Mouse (Mus musculus) forebrain, embryonic 15.5 days (tissue): ENCODE results near the gene Ifit3b. TPM values are rescaled to one million over a fixed set of nuclear protein-coding genes. Genes with fewer than 3 reads are reported as not detected.
"Not testable (repeated sequence)": the region's sequence is repeated elsewhere in the genome, so short reads cannot be mapped to it uniquely, and the experiment has no call there.

Experiments used
- ATAC-seq: fragments of 200-750 bp; cut with Nextera tagmentation; replicated peaks from 2 replicates; pipeline ENCODE4 v1.8.0; 2017; ENCODE audit warnings: mild to moderate bottlenecking, moderate TSS enrichment, moderate library complexity
- H3K27ac ChIP-seq: fragments of 300-500 bp; sonication (generic); replicated peaks from 2 replicates; pipeline ENCODE4 v1.5.1; 2015; ENCODE audit warnings: mild to moderate bottlenecking, inconsistent platforms
- H3K27me3 ChIP-seq: fragments of 300-500 bp; sonication (generic); 2 replicates; pipeline ENCODE4 v1.6.1; 2015; ENCODE audit warnings: inconsistent platforms
- H3K36me3 ChIP-seq: fragments of 300-500 bp; sonication (generic); 2 replicates; pipeline ENCODE4 v1.6.1; 2015; ENCODE audit warnings: mild to moderate bottlenecking, inconsistent platforms
- H3K4me1 ChIP-seq: fragments of 300-500 bp; sonication (generic); 2 replicates; pipeline ENCODE4 v1.6.1; 2015; ENCODE audit warnings: inconsistent platforms
- H3K4me2 ChIP-seq: fragments of 300-500 bp; sonication (generic); replicated peaks from 2 replicates; pipeline ENCODE4 v1.6.1; 2015; ENCODE audit warnings: mild to moderate bottlenecking, inconsistent platforms
- H3K4me3 ChIP-seq: fragments of 300-500 bp; sonication (generic); 2 replicates; pipeline ENCODE4 v1.5.1; 2015; ENCODE audit warnings: mild to moderate bottlenecking, inconsistent platforms
- H3K9ac ChIP-seq: fragments of 300-500 bp; sonication (generic); replicated peaks from 2 replicates; pipeline ENCODE4 v1.6.1; 2015; ENCODE audit warnings: mild to moderate bottlenecking, inconsistent platforms
- H3K9me3 ChIP-seq: fragments of 300-500 bp; sonication (generic); 2 replicates; pipeline ENCODE4 v1.6.1; 2016; ENCODE audit warnings: inconsistent platforms
- WGBS: fragments of 180-500 bp; shearing (Covaris S2); methylation state at CpG from one replicate; pipeline ENCODE4 v1.1.7; 2015; ENCODE audit warnings: mixed read lengths; 5-methylcytosine and 5-hydroxymethylcytosine counted together
- polyA plus RNA-seq: library from polyadenylated mRNA; unstranded; fragments of >200 nt; fragmentation: Nextera tagmentation; extraction: Ambion mirVana; gene quantifications from 2 replicates; pipeline ENCODE4 v1.2.1, GENCODE M21; 2015

The Ifit3b gene
- polyA plus RNA-seq, 1 experiment from 2014 or later = 0.13 TPM

DNA sequence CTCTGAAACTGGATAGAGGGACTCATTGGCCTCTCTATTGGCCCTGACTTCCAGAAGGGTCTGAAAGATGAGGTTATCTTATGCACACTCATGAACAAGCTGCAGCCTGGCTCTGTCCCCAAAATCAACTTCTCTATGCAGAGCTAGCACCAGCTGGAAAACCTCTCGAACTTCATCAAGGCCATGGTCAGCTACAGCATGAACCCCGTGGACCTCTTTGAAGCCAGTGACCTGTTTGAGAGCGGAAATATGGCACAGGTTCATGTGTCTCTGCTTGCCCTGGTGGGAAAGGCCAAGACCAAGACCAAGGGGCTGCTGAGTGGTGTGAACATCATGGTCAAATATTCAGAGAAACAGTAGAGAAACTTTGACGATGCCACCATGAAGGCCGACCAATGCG is 16.0 kb downstream of the Ifit3b start:
- Histone ChIP-seq H3K9ac (no peak overlapping the region), H3K36me3 (no peaks in the 10 kb centered on the region), H3K4me2 (no peak overlapping the region), H3K4me3 (no peak overlapping the region), H3K27me3 (no peaks in the 10 kb centered on the region), H3K4me1 (no peaks in the 10 kb centered on the region), H3K27ac (no peak overlapping the region), H3K9me3 (no peaks in the 10 kb centered on the region)
- no peak for ATAC-seq
- 96% methylated on average over 6 of the region's 6 CpGs for WGBS

DNA sequence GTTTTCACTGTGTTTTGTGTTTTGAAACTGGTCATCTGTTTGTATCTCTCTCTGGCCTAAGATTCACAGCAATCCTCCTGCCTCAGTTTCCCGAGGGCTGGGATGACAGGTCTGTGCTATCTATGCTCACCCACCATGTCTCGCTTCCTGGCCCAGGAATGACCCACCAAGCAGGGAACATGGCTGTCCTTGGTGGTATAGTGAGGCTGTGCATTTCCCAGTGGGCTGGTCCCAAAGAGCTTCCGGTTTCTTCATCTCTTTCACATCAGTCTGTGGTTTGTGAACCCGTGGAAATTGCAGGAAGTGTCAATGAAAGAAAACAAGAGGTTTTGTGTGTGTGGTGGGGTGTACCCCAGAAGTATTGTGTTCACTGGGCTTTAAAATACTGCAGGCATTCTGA is 16.9 kb downstream of the Ifit3b start:
- Histone ChIP-seq H3K27ac (no peak overlapping the region), H3K36me3 (no peaks in the 10 kb centered on the region), H3K4me2 (no peak overlapping the region), H3K4me3 (no peak overlapping the region), H3K27me3 (no peaks in the 10 kb centered on the region), H3K9me3 (no peaks in the 10 kb centered on the region), H3K4me1 (no peaks in the 10 kb centered on the region), H3K9ac (no peak overlapping the region)
- 84% methylated on average over 4 of the region's 4 CpGs for WGBS
- no peak for ATAC-seq

DNA sequence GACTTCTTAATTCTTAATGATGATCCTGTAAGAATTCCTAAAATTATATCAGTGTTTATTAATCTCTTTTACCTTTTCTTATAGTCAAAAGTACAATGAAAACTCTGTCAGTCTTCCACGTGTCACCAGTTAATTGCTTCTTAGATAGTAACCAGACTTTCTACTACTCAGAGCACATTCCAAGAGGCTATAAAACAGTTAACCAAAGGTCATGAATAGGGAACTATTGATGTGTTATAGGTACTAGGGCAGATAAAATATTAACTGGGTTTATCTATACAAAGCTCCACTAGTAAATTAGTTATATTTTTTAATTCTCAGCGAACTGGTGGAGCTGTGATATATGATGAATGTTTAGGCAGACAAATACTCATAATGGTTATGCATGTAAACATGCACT is 19.7 kb downstream of the Ifit3b start:
- H3K36me3 ChIP-seq = no peaks in the 10 kb centered on the region
- H3K4me3 ChIP-seq = no peak overlapping the region
- H3K4me2 ChIP-seq = no peak overlapping the region
- no peaks in the 10 kb centered on the region for H3K4me1 ChIP-seq
- no peak for ATAC-seq
- no peaks in the 10 kb centered on the region for H3K9me3 ChIP-seq
- H3K9ac ChIP-seq = no peak overlapping the region
- no peak overlapping the region for H3K27ac ChIP-seq
- no peaks in the 10 kb centered on the region for H3K27me3 ChIP-seq
- 78% methylated on average over 2 of the region's 2 CpGs for WGBS

DNA sequence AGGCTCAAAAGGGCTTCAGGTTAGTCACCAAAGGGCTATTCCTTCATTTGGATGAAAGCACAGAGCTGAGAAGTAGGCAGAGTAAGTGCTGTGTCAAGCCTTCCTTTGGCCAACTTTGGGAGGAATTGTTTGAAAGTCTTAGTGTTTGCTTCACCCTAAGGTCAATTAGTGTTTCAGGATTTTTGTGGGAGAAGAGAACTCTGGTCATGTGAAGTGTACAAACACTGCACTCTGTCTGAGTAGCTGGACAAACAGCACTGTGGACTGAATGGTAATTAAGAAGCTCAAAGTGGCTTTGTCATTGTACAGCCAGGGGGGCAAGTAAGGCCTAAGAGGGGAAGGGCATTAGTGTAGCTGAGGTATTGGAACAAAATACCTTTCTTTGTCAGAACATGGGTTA is 23.7 kb downstream of the Ifit3b start:
- Histone ChIP-seq H3K4me3 (no peak overlapping the region), H3K36me3 (no peaks in the 10 kb centered on the region), H3K9me3 (no peaks in the 10 kb centered on the region), H3K27me3 (no peaks in the 10 kb centered on the region), H3K9ac (no peak overlapping the region), H3K27ac (no peak overlapping the region), H3K4me1 (no peaks in the 10 kb centered on the region), H3K4me2 (no peak overlapping the region)
- no peak for ATAC-seq

DNA sequence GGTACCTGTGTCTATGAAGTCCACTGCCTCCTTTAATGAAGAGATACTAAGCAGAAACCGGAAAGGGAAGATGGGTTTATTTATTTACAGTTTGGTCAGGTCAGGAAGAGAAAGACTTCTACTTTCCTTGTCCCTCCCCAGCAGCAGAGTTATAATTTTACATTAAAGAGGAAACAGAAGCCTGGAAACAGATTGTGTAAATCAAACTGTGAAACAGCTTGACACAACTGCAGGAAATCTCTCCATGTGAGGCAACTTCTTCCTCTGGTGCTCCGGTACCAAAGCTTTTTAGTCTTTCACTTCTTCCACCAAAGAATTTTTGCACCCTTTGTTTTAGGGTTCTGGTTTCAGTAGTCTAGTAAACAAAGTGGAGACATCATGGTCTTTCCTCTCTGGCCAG is 25.7 kb downstream of the Ifit3b start:
- no peak overlapping the region for H3K4me3 ChIP-seq
- 78% methylated on average over 2 of the region's 2 CpGs for WGBS

DNA sequence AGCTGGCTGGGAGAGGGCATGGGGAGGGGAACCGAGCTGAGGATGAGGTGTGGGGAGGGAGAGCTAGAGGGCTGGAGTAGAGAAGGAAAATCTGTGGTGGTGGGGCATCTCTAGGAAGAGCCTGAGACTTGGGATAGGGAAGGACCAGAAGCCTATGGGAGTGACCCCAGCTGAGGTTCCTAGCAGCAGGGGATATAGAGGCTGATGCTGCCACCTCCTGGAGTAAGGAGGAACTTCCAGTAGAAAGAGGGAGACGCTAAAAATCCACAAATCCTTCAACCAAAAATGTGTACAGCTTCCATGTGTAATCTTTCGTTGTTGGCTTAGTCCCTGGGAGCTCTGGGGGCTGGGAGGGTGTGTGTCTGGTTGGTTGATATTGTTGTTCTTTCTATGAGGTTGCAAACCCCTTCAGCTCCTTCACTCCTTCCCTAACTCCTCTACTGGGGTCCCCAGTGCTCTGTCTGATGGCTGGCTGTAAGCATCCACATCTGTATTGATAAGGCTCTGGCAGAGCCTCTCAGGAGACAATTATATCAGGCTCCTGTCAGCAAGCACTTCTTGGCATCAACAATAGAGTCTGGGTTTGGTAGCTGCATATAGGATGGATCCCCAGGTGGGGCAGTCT is 29.3 kb downstream of the Ifit3b start:
- H3K27ac ChIP-seq = no peak overlapping the region
- no peak overlapping the region for H3K4me2 ChIP-seq
- H3K9me3 ChIP-seq = no peaks in the 10 kb centered on the region
- no peaks in the 10 kb centered on the region for H3K4me1 ChIP-seq
- no peaks in the 10 kb centered on the region for H3K27me3 ChIP-seq
- no peak overlapping the region for H3K4me3 ChIP-seq
- 12% methylated on average over 3 of the region's 3 CpGs for WGBS
- H3K36me3 ChIP-seq = no peaks in the 10 kb centered on the region
- peak; percentile 83 for ATAC-seq
- H3K9ac ChIP-seq = no peak overlapping the region

More for the DNA sequence above, 25.7 kb downstream of the Ifit3b start:
- no peak overlapping the region for H3K27ac ChIP-seq
- no peaks in the 10 kb centered on the region for H3K4me1 ChIP-seq
- no peaks in the 10 kb centered on the region for H3K9me3 ChIP-seq
- no peak overlapping the region for H3K9ac ChIP-seq
- no peak overlapping the region for H3K4me2 ChIP-seq
- ATAC-seq = no peak
- H3K27me3 ChIP-seq = no peaks in the 10 kb centered on the region
- H3K36me3 ChIP-seq = no peaks in the 10 kb centered on the region

DNA sequence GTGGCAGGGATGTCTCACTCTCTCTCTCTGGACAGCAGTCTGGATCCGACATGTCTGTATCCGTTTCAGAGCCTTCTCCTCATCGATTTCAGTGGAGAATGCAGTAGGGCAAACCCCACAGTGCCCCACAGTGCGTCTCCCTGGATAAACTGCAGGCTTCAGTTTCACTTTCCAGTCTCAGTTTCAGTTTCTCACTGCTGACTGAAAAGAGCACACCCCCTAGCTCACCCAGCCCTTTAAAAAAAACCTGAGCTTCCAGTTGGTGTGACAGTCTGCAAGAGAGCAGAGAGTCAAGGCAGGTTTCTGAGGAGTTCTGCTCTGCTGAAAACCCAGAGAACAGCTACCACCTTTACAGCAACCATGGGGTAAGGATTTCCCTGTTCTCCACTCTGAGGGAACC is 32.9 kb downstream of the Ifit3b start, which contains the start of the genes Ifit1bl2 and Ifit1:
Gene Ifit1bl2 (minus strand): TSS at position 121 of the 400 bp plus-strand sequence.
Gene Ifit1 (plus strand): TSS at position 249 of the 400 bp plus-strand sequence.
- no peaks in the 10 kb centered on the region for H3K4me1 ChIP-seq
- no peak within 1 kb of the TSS for H3K4me3 ChIP-seq
- no peaks in the 10 kb centered on the region for H3K9me3 ChIP-seq
- no peak within 1 kb of the TSS for H3K27ac ChIP-seq
- no peaks in the 10 kb centered on the region for H3K27me3 ChIP-seq
- H3K4me2 ChIP-seq = no peak within 1 kb of the TSS
- ATAC-seq = no peak
- 57% methylated on average over 4 of the region's 4 CpGs for WGBS
- H3K36me3 ChIP-seq = no peaks in the 10 kb centered on the region
- H3K9ac ChIP-seq = no peak within 1 kb of the TSS

DNA sequence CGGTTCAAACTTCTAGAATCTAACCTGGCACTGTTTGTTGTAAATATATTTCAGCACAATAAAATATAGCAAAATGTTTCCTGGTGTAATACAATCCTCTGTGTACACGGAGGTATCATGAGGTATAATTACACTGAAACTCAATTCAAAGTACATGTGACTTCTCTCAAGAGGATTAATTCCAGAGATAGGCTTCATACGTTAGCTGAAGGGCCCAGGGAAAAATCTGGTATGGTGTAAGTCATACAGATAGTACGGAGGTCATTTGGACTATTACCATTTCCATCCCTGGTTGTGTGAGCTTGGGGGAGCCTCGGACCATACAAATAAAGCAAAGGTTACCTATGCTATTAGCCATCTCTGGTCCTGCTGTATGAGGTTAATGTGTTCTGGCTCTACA is 34.8 kb downstream of the Ifit3b start:
- no peak overlapping the region for H3K4me2 ChIP-seq
- no peaks in the 10 kb centered on the region for H3K4me1 ChIP-seq
- H3K27ac ChIP-seq = no peak overlapping the region
- no peak overlapping the region for H3K4me3 ChIP-seq
- H3K36me3 ChIP-seq = no peaks in the 10 kb centered on the region
- 84% methylated on average over 5 of the region's 5 CpGs for WGBS
- H3K27me3 ChIP-seq = no peaks in the 10 kb centered on the region
- H3K9ac ChIP-seq = no peak overlapping the region
- no peaks in the 10 kb centered on the region for H3K9me3 ChIP-seq
- ATAC-seq = no peak

DNA sequence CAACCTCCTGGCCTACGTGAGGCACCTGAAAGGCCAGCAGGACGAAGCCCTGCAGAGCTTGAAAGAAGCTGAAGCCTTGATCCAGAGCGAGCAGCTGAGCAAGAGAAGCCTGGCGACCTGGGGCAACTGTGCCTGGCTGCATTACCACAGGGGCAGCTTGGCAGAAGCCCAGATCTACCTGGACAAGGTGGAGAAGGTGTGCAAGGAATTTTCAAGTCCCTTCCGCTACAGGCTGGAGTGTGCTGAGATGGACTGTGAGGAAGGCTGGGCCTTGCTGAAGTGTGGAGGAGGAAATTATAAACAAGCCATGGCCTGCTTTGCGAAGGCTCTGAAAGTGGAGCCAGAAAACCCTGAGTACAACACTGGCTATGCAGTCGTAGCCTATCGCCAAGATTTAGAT is 39.9 kb downstream of the Ifit3b start:
- not testable (repeated sequence) for H3K4me2 ChIP-seq, H3K4me3 ChIP-seq, H3K36me3 ChIP-seq, H3K4me1 ChIP-seq, H3K27ac ChIP-seq, H3K9me3 ChIP-seq, H3K9ac ChIP-seq, H3K27me3 ChIP-seq, ATAC-seq
- WGBS = 88% methylated on average over 8 of the region's 8 CpGs

DNA sequence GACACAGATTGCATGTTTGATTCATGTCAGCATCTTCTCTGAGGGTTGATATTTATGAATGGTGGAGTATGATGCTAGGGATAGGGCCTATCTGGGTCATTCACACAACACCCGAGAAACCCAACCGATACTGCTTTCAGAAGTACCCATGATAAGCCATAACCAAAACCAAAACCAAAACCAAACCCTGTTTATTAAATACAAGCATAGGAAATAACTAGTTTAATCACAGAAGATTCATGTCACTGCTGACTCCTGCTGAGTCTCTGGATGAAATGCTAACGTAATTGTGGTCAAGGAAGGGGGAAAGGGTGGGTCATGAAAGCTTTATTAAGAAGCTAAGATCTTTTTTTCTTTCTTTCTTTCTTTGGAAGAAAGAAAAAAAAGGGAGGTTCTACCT is 42.5 kb downstream of the Ifit3b start:
- H3K4me2 ChIP-seq = no peak overlapping the region
- H3K9ac ChIP-seq = no peak overlapping the region
- H3K9me3 ChIP-seq = no peaks in the 10 kb centered on the region
- no peaks in the 10 kb centered on the region for H3K27me3 ChIP-seq
- no peak overlapping the region for H3K27ac ChIP-seq
- H3K36me3 ChIP-seq = no peaks in the 10 kb centered on the region
- no peaks in the 10 kb centered on the region for H3K4me1 ChIP-seq
- WGBS = 77% methylated on average over 3 of the region's 3 CpGs
- ATAC-seq = no peak
- no peak overlapping the region for H3K4me3 ChIP-seq

DNA sequence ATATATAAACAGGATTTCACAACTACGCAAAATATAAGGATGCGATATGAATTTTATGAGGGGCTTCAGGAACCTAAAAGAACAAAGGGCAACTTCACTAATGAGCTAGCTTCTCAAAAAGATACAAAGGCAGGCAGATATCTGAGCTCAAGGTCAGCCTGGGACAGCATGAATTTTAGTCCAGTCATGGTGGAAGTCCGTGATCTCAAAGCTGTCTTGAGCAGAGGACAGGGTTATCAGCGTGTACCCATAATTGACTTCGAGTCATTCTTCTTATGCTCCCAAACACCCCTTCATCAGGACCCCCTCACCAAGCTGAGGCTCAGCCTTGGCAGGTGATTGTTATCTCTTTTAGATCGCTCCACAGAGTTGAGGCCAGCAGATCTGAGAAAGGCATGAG is 43.2 kb downstream of the Ifit3b start:
- no peaks in the 10 kb centered on the region for H3K4me1 ChIP-seq
- 93% methylated on average over 6 of the region's 6 CpGs for WGBS
- no peak overlapping the region for H3K4me3 ChIP-seq
- no peak for ATAC-seq
- H3K9me3 ChIP-seq = no peaks in the 10 kb centered on the region
- no peaks in the 10 kb centered on the region for H3K27me3 ChIP-seq
- H3K9ac ChIP-seq = no peak overlapping the region
- no peak overlapping the region for H3K4me2 ChIP-seq
- H3K36me3 ChIP-seq = no peaks in the 10 kb centered on the region
- H3K27ac ChIP-seq = no peak overlapping the region

DNA sequence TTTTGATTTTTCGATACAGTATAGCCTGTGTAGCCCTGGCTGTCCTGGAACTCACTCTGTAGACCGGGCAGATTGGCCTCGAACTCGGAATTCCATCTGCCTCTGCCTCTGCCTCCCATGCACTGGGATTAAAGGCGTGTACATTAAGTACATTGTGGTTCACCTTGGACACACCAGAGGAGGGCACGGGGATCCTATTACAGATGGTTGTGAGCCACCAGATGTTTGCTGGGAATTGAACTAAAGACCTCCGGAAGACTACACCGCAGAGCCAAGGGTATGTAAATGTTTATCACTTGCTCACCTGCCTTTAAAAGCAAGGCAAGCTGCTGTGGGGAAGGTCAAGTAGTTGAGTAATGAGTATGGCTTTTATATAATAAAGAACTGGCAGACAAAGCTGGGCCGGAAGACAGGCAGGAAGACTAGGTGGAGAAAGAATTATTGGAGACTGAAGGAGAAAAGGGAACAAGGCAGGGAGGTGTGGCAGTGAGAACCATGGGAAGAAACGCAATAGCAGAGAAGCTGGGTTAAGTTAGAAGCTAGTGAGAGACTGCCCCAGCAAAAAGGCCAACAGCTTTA is 47.5 kb downstream of the Ifit3b start:
- H3K36me3 ChIP-seq = no peaks in the 10 kb centered on the region
- no peak overlapping the region for H3K9ac ChIP-seq
- no peak overlapping the region for H3K4me3 ChIP-seq
- no peak for ATAC-seq
- H3K4me2 ChIP-seq = no peak overlapping the region
- no peaks in the 10 kb centered on the region for H3K4me1 ChIP-seq
- WGBS = 88% methylated on average over 10 of the region's 10 CpGs
- no peaks in the 10 kb centered on the region for H3K9me3 ChIP-seq
- H3K27ac ChIP-seq = no peak overlapping the region
- no peaks in the 10 kb centered on the region for H3K27me3 ChIP-seq
